Mouse (Mus musculus): ENCODE results near the gene Gm10720. TPM values are rescaled to one million over a fixed set of nuclear protein-coding genes. Genes with fewer than 3 reads are reported as not detected.
"Not testable (repeated sequence)": the region's sequence is repeated elsewhere in the genome, so short reads cannot be mapped to it uniquely, and the experiment has no call there.

Gene Gm10720
- polyA plus RNA-seq (2021): not detected

DNA sequence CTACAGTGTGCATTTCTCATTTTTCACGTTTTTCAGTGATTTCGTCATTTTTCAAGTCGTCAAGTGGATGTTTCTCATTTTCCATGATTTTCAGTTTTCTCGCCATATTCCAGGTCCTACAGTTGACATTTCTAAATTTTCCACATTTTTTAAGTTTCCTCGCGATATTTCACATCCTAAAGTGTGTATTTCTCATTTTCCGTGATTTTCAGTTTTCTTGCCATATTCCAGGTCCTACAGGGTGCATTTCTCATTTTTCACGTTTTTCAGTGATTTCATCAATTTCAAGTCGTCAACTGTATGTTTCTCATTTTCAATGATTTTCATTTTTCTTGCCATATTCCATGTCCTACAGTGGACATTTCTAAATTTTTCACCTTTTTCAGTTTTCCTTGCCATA lies at the start of gene Gm10720:
Gene Gm10720, plus strand, starts transcription at position 301 of the 400 bp plus-strand sequence.
- H3K27me3 ChIP-seq; in situ Hi-C loops (cut with MboI; ENCODE audit: low pct_unique_long_range_greater_than_20kb); CTCF ChIA-PET; POLR2A ChIA-PET; ATAC-seq; DNase-seq (ENCODE audit: low read depth, low spot score): not testable (repeated sequence)

DNA sequence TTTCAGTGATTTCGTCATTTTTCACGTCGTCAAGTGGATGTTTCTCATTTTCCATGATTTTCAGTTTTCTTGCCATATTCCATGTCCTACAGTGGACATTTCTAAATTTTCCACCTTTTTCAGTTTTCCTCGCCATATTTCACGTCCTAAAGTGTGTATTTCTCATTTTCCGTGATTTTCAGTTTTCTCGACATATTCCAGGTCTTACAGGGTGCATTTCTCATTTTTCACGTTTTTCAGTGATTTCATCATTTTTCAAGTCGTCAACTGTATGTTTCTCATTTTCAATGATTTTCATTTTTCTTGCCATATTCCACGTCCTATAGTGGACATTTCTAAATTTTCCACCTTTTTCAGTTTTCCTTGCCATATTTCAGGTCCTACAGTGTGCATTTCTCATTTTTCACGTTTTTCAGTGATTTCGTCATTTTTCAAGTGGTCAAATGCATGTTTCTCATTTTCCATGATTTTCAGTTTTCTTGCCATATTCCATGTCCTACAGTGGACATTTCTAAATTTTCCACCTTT lies 14.9 kb upstream of the Gm10720 start, which contains the start of gene Gm10722:
Gene Gm10722, plus strand, starts transcription at position 478 of the 528 bp plus-strand sequence.
- POLR2A ChIA-PET; H3K27me3 ChIP-seq; in situ Hi-C loops (cut with MboI; ENCODE audit: low pct_unique_long_range_greater_than_20kb); CTCF ChIA-PET; ATAC-seq; DNase-seq (ENCODE audit: low read depth, low spot score): not testable (repeated sequence)

DNA sequence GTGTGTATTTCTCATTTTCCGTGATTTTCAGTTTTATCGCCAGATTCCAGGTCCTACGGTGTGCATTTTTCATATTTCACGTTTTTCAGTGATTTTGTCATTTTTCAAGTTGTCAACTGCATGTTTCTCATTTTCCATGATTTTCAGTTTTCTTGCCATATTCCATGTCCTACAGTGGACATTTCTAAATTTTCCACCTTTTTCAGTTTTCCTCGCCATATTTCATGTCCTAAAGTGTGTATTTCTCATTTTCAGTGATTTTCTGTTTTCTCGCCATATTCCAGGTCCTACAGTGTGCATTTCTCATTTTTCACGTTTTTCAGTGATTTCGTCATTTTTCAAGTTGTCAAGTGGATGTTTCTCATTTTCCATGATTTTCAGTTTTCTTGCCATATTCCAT lies 14.4 kb upstream of the Gm10720 start:
- POLR2A ChIA-PET; in situ Hi-C loops (cut with MboI; ENCODE audit: low pct_unique_long_range_greater_than_20kb): not testable (repeated sequence)

DNA sequence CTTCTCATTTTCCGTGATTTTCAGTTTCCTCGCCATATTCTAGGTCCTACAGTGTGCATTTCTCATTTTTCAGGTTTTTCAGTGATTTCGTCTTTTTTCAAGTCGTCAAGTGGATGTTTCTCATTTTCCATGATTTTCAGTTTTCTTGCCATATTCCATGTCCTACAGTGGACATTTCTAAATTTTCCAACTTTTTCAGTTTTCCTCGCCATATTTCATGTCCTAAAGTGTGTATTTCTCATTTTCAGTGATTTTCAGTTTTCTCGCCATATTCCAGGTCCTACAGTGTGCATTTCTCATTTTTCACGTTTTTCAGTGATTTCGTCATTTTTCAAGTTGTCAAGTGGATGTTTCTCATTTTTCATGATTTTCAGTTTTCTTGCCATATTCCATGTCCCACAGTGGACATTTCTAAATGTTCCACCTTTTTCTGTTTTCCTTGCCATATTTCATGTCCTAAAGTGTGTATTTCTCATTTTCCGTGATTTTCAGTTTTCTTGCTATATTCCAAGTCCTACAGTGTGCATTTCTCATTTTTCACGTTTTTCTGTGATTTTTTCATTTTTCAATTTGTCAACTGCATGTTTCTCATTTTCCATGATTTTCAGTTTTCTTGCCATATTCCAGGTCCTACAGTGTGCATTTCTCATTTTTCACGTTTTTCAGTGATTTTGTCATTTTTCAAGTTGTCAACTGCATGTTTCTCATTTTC lies 13.3 kb upstream of the Gm10720 start:
- CTCF ChIA-PET; DNase-seq (ENCODE audit: low read depth, low spot score); in situ Hi-C loops (cut with MboI; ENCODE audit: low pct_unique_long_range_greater_than_20kb); POLR2A ChIA-PET; H3K27me3 ChIP-seq: not testable (repeated sequence)
- ATAC-seq: peak; percentile 60

More for the DNA sequence above, 14.4 kb upstream of the Gm10720 start:
- DNase-seq (ENCODE audit: low read depth, low spot score); H3K27me3 ChIP-seq; ATAC-seq; CTCF ChIA-PET: not testable (repeated sequence)

DNA sequence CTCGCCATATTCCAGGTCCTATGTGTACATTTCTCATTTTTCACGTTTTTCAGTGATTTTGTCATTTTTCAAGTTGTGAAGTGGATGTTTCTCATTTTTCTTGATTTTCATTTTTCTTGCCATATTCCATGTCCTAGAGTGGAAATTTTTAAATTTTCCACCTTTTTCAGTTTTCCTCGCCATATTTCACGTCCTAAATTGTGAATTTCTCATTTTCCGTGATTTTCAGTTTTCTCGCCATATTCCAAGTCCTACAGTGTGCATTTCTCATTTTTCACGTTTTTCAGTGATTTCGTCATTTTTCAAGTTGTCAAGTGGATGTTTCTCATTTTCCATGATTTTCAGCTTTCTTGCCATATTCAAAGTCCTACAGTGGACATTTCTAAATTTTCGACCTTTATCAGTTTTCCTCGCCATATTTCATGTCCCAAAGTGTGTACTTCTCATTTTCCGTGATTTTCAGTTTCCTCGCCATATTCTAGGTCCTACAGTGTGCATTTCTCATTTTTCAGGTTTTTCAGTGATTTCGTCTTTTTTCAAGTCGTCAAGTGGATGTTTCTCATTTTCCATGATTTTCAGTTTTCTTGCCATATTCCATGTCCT lies 12.6 kb upstream of the Gm10720 start, which contains the start of gene Gm11168:
Gene Gm11168, plus strand, starts transcription at position 553 of the 603 bp plus-strand sequence.
- ATAC-seq; POLR2A ChIA-PET; CTCF ChIA-PET; H3K27me3 ChIP-seq; DNase-seq (ENCODE audit: low read depth, low spot score); in situ Hi-C loops (cut with MboI; ENCODE audit: low pct_unique_long_range_greater_than_20kb): not testable (repeated sequence)

DNA sequence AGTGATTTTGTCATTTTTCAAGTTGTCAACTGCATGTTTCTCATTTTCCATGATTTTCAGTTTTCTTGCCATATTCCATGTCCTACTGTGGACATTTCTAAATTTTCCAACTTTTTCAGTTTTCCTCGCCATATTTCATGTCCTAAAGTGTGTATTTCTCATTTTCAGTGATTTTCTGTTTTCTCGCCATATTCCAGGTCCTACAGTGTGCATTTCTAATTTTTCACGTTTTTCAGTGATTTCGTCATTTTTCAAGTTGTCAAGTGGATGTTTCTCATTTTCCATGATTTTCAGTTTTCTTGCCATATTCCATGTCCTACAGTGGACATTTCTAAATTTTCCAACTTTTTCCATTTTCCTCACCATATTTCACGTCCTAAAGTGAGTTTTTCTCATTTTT lies 9.3 kb upstream of the Gm10720 start:
- ATAC-seq; H3K27me3 ChIP-seq; DNase-seq (ENCODE audit: low read depth, low spot score); CTCF ChIA-PET; POLR2A ChIA-PET; in situ Hi-C loops (cut with MboI; ENCODE audit: low pct_unique_long_range_greater_than_20kb): not testable (repeated sequence)

DNA sequence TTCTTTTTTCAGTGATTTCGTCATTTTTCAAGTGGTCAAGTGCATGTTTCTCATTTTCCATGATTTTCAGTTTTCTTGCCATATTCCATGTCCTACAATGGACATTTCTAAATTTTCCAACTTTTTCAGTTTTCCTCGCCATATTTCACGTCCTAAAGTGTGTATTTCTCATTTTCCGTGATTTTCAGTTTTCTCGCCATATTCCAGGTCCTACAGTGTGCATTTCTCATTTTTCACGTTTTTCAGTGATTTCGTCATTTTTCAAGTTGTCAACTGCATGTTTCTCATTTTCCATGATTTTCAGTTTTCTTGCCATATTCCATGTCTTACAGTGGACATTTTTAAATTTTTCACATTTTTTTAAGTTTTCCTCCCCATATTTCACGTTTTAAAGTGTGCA lies 8.8 kb upstream of the Gm10720 start:
- POLR2A ChIA-PET; CTCF ChIA-PET; H3K27me3 ChIP-seq; in situ Hi-C loops (cut with MboI; ENCODE audit: low pct_unique_long_range_greater_than_20kb); DNase-seq (ENCODE audit: low read depth, low spot score): not testable (repeated sequence)
- ATAC-seq: peak; percentile 24

DNA sequence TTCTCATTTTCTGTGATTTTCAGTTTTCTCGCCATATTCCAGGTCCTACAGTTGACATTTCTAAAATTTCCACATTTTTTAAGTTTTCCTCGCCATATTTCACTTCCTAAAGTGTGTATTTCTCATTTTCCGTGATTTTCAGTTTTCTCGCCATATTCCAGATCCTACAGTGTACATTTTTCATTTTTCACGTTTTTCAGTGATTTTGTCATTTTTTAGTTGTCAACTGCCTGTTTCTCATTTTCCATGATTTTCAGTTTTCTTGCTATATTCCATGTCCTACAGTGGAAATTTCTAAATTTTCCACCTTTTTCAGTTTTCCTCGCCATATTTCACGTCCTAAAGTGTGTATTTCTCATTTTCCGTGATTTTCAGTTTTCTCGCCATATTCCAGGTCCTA lies 8.2 kb upstream of the Gm10720 start:
- DNase-seq (ENCODE audit: low read depth, low spot score); POLR2A ChIA-PET; CTCF ChIA-PET; in situ Hi-C loops (cut with MboI; ENCODE audit: low pct_unique_long_range_greater_than_20kb); H3K27me3 ChIP-seq: not testable (repeated sequence)
- ATAC-seq: peak; percentile 29

DNA sequence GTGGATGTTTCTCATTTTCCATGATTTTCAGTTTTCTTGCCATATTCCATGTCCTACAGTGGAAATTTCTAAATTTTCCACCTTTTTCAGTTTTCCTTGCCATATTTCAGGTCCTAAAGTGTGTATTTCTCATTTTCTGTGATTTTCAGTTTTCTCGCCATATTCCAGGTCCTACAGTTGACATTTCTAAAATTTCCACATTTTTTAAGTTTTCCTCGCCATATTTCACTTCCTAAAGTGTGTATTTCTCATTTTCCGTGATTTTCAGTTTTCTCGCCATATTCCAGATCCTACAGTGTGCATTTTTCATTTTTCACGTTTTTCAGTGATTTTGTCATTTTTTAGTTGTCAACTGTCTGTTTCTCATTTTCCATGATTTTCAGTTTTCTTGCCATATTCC lies 6.1 kb upstream of the Gm10720 start:
- CTCF ChIA-PET; DNase-seq (ENCODE audit: low read depth, low spot score); H3K27me3 ChIP-seq; in situ Hi-C loops (cut with MboI; ENCODE audit: low pct_unique_long_range_greater_than_20kb); POLR2A ChIA-PET: not testable (repeated sequence)
- ATAC-seq: peak; percentile 23

DNA sequence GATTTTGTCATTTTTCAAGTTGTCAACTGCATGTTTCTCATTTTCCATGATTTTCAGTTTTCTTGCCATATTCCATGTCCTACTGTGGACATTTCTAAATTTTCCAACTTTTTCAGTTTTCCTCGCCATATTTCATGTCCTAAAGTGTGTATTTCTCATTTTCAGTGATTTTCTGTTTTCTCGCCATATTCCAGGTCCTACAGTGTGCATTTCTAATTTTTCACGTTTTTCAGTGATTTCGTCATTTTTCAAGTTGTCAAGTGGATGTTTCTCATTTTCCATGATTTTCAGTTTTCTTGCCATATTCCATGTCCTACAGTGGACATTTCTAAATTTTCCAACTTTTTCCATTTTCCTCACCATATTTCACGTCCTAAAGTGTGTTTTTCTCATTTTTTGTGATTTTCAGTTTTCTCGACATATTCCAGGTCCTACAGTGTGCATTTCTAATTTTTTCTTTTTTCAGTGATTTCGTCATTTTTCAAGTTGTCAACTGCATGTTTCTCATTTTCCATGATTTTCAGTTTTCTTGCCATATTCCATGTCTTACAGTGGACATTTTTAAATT lies 3.3 kb upstream of the Gm10720 start:
- CTCF ChIA-PET; ATAC-seq; in situ Hi-C loops (cut with MboI; ENCODE audit: low pct_unique_long_range_greater_than_20kb); POLR2A ChIA-PET; H3K27me3 ChIP-seq; DNase-seq (ENCODE audit: low read depth, low spot score): not testable (repeated sequence)

DNA sequence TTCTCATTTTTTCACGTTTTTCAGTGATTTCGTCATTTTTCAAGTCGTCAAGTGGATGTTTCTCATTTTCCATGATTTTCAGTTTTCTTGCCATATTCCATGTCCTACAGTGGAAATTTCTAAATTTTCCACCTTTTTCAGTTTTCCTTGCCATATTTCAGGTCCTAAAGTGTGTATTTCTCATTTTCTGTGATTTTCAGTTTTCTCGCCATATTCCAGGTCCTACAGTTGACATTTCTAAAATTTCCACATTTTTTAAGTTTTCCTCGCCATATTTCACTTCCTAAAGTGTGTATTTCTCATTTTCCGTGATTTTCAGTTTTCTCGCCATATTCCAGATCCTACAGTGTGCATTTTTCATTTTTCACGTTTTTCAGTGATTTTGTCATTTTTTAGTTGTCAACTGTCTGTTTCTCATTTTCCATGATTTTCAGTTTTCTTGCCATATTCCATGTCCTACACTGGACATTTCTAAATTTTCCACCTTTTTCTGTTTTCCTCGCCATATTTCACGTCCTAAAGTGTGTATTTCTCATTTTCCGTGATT lies 2.6 kb upstream of the Gm10720 start, which contains the start of gene Gm10721:
Gene Gm10721, plus strand, starts transcription at position 408 of the 547 bp plus-strand sequence.
- in situ Hi-C loops (cut with MboI; ENCODE audit: low pct_unique_long_range_greater_than_20kb): not testable (repeated sequence)
- ATAC-seq: peak; percentile 41

DNA sequence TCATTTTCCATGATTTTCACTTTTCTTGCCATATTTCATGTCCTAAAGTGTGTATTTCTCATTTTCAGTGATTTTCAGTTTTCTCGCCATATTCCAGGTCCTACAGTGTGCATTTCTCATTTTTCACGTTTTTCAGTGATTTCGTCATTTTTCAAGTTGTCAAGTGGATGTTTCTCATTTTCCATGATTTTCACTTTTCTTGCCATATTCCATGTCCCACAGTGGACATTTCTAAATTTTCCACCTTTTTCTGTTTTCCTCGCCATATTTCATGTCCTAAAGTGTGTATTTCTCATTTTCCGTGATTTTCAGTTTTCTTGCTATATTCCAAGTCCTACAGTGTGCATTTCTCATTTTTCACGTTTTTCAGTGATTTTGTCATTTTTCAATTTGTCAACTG lies 442 bp downstream of the Gm10720 start:
- CTCF ChIA-PET; POLR2A ChIA-PET; DNase-seq (ENCODE audit: low read depth, low spot score); ATAC-seq; H3K27me3 ChIP-seq; in situ Hi-C loops (cut with MboI; ENCODE audit: low pct_unique_long_range_greater_than_20kb): not testable (repeated sequence)

More for the DNA sequence above, 2.6 kb upstream of the Gm10720 start, which contains the start of gene Gm10721:
- POLR2A ChIA-PET; H3K27me3 ChIP-seq; DNase-seq (ENCODE audit: low read depth, low spot score); CTCF ChIA-PET: not testable (repeated sequence)

DNA sequence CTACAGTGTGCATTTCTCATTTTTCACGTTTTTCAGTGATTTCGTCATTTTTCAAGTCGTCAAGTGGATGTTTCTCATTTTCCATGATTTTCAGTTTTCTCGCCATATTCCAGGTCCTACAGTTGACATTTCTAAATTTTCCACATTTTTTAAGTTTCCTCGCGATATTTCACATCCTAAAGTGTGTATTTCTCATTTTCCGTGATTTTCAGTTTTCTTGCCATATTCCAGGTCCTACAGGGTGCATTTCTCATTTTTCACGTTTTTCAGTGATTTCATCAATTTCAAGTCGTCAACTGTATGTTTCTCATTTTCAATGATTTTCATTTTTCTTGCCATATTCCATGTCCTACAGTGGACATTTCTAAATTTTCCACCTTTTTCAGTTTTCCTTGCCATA lies 1.7 kb downstream of the Gm10720 start, which contains the start of gene Gm10719:
Gene Gm10719, plus strand, starts transcription at position 301 of the 400 bp plus-strand sequence.
- POLR2A ChIA-PET; H3K27me3 ChIP-seq; ATAC-seq; CTCF ChIA-PET; in situ Hi-C loops (cut with MboI; ENCODE audit: low pct_unique_long_range_greater_than_20kb); DNase-seq (ENCODE audit: low read depth, low spot score): not testable (repeated sequence)

DNA sequence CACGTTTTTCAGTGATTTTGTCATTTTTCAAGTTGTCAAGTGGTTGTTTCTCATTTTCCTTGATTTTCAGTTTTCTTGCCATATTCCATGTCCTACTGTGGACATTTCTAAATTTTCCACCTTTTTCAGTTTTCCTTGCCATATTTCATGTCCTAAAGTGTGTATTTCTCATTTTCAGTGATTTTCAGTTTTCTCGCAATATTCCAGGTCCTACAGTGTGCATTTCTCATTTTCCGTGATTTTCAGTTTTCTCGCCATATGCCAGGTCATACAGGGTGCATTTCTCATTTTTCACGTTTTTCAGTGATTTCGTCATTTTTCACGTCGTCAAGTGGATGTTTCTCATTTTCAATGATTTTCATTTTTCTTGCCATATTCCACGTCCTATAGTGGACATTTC lies 3.5 kb downstream of the Gm10720 start:
- CTCF ChIA-PET; ATAC-seq; DNase-seq (ENCODE audit: low read depth, low spot score); H3K27me3 ChIP-seq; POLR2A ChIA-PET; in situ Hi-C loops (cut with MboI; ENCODE audit: low pct_unique_long_range_greater_than_20kb): not testable (repeated sequence)
